Mouse (Mus musculus): ENCODE results near the gene Usp35.
A peak's percentile ranks its signal among the peaks of the same experiment; 100 is the strongest.

Gene Usp35

DNA sequence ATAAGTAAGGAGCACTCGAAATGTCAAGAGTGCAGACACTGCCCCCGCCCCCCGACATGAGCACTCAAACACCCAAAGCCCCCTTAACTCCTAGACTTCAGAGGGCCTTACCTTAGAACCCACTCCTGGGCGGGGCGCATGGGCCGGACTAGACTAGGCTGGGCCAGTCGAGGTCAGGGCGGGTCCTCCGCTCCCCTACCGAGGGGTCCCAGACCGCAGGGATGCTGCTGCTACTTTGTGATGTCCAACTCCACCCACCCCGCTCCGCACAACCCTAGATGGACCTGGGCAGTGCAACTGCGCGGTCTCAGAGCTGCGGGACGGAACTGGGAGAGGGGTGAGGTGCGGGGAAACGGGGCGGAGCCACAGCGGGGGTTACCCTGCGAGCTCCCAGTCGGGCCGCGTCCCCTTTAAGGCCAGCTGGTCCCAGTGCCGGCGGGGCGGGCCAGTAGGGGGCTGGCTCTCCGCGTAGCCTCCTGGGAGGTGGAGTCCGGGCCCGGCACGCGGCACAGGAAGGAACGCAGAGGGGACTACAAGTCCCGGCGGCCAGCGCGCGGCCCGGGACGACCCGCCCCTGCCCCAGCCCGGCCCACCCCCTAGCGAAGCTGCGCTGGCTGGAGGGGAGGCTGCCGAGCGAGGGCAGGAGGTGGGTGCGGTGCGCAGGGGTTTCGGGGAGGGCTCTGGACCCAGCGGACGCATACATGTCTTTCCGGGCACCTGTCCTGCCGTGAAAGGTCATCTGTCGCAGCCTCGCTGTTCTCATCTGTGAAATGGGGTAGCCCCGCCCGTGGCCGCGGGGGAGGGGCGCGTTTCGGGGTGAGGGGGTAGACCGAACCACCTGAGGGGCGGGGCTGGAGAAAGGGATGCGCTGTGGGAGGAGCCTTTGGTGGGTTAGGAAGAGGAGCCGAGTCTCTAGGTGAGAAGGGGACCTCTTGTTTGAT is at the start of gene Usp35, which contains the start of gene Kctd21:
Usp35 (minus strand) TSS at position 295 of the 941 bp plus-strand sequence.
Kctd21 (plus strand) TSS at position 602 of the 941 bp plus-strand sequence.
- peak; percentile 81 for DNase-seq (ENCODE audit: low spot score)

DNA sequence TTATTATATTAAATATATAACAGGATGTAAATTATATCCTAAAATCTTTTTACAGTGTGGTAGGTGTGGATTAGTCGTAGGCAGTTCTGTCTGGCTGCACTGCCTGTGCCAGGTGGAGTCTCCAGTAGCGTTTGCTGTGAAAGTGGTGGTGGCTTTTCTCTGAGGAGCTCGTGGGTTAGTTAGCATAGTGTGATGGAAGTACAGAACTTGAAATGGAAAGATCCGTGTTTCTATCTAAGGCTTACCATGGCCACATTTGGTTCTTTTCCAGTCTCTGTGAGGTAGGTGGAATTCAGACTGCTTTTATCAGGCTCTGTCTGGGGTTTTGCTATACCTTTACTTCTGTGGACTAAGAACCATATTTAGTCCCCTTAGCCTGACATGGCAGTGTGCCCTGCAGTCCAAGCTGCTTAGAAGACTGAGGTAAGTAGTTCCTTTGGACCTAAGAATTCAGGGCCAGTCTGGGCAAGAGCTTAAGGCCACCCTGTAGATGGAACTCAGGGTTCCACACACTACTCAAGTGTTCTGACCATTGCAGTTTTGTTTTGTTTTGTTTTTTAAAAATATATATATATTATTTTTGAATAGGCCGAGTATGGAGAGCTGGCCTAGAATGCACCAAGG is 48.8 kb upstream of the Usp35 start:
- no peak for DNase-seq (ENCODE audit: low spot score)

DNA sequence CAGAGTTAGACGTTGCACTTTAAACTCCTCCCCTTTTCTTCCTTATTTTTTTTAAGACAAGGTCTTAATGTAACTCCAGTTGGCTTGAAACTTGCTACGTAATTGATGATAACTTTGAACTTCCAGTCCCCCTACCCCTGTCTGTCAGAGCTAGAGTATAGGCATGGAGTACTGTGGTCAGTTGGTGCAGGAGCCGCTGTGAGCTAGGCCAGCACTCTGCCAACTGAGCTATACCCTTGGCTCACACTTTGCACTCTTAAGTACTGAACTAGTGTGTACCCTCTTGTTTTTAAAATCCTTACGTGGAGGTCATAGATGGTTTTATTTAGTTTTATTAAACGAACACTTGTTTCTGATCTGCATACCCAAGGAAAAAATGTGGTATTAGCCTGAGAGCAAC is 47.5 kb upstream of the Usp35 start:
- no peak for DNase-seq (ENCODE audit: low spot score)

DNA sequence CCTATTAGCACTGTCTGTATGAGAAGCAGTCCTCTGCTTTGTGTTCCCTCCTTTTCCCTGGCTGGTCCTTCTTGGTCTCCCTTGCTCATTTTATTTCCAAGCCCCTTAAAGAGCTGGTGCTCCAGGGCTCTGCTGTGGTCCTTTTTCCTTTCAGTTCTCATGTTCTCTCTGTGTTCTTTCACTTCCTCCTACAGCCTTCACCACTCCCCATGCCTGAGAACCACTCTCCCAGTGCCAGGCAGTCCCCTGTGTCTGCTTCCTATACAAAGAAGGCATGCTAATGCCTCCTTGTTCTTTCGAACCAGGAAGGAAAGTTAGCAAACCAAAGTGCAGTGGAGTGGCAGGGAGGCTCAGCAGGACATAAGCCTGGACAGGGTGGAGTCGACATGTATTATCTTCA is 44.1 kb upstream of the Usp35 start:
- no peak for DNase-seq (ENCODE audit: low spot score)

DNA sequence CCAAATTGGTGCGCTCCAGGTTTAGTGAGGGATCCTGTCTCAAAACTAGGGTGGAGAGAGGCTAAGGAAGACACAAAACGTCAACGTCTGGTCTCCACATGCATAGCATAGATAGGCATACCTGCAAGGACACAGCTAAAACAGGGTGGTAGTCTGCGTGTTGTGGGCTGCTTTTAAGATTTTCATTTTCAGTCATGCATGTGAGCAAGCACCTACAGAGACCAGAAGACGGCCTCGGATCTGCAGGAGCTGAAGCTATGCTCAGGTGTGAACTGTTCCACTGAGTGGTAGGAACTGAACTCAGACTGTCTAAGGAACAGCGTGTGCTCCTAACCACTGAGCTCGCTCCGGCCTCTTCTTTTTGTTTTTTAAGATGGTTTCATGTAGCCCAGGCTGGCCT is 43.3 kb upstream of the Usp35 start:
- DNase-seq (ENCODE audit: low spot score) = no peak

DNA sequence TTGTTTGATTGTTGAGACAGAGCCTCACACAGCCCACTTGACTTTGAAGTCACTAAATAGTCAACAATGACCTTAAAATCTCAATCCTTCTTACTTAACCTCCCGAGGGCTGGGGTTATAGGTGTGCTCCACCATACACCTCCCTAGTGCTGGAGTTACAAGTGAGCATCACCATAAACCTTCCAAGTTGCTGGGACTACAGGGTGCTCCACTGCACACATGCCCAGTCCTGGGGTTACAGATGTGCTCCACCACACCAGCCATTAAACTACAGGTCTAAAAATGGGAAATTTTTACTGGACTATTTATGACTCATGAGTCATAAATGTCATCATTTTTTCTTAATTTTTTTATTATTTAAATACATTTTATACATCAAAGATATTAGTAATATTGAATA is 34.1 kb upstream of the Usp35 start:
- DNase-seq (ENCODE audit: low spot score) = no peak

DNA sequence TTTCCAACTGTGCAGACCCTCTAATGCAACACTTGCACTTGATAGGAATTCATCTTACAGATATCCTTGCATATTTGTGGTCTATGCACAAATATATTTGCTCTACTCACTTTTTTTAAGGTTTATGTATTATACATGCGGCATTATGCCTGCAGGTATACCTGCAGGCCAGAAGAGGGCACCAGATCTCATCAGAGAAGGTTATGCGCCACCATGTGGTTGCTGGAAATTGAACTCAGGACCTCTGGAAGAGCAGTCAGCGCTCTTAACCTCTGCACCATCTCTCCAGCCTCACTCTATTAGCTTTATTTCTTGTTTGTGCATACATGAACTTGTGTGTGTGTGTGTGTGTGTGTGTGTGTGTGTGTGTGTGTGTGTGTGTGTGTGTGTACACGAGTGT is 29.6 kb upstream of the Usp35 start:
- peak; percentile 51 for DNase-seq (ENCODE audit: low spot score)

DNA sequence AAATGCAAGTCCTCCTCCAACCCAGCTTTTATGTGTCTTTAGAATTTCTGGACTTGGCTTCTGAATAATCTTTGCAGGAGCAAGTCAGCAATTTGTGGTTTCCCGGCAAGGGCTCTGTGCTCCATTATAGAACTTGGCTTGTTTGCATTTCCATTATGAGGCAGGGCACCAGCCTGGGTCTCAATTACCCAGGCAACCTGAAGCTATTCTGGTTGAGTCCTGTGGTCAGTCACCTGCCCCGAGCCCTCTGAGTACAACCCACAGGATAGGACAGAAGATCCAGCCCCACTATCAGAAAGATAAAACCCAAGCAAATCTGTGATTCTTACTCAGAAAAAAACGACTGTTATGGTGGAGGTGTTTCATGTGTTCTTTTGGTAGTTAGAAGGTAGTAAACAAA is 29.1 kb upstream of the Usp35 start:
- no peak for DNase-seq (ENCODE audit: low spot score)

DNA sequence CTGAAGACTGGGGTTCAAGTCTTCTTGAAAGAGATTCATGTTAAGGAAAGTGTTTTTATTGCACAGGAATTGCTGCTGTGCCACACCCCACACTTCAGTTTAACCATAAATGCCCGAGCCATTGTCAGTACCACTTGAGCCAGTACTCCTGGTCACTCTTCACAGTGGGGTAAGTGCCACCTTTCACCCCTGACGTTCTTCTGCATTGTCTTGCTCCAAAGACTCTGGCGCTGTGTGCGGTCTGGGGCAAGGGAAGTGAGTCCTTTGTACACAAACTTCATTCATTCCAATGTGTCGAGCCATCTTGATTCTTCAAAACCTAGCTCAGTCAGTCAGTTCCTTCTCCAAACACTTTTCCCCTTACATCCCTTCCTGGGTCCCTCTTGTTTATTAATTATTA is 28.3 kb upstream of the Usp35 start:
- no peak for DNase-seq (ENCODE audit: low spot score)

DNA sequence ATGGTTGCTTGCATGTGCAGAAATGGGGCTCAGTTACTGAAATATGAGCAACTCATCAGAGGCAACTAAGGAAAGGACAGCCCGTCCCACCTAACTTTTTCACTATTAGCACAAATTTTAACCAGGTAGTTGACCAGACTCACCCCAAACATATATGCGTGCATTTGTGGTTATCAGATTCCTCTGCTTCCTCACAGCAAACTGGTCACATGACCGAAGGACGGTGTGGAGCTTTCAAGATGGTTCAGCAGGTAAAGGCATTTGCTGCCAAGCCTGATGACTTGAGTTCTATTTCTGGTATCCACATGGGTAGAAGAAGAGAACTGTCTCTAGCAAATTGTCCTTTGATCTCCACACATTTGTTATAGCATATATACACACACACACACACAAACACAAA is 26.5 kb upstream of the Usp35 start:
- no peak for DNase-seq (ENCODE audit: low spot score)

DNA sequence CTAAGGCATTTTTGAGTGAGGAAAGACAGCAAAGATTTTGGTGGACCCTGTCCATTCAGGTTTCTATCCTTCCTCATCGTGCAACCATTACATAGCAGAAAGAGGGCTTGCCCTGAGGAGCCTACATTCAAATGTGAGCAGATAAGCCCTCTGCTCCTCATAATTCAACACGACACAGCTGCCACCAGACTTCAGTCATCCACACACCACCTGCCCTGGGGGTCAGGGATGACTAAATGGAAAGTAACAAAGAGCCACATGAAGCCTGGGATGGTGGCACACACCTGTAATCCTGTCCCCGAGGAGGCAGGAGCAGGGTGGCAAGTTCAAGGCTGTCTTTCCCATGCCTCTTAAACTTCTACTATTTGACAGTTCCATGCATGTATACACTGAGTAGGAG is 26.0 kb upstream of the Usp35 start:
- no peak for DNase-seq (ENCODE audit: low spot score)

DNA sequence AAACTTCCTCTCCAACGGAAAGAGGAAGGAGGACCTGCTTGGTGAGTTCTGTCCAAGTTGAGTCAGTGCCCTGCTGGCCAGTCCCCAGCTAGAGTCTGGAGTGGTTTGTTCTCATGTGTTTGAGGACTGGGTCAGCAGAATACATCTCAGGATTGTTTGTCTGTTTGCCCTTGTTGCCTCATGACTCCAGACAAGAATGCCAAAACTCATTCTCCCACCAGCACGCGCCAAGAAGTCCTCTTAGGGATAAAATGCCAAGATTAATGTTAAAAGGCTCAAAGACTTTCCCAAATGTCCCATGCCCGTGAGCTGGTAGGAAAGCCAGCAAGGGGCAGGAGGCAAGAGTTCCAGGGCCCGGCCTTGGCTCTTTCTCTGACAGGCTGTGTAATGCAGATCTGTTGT is 25.1 kb upstream of the Usp35 start:
- DNase-seq (ENCODE audit: low spot score) = no peak

DNA sequence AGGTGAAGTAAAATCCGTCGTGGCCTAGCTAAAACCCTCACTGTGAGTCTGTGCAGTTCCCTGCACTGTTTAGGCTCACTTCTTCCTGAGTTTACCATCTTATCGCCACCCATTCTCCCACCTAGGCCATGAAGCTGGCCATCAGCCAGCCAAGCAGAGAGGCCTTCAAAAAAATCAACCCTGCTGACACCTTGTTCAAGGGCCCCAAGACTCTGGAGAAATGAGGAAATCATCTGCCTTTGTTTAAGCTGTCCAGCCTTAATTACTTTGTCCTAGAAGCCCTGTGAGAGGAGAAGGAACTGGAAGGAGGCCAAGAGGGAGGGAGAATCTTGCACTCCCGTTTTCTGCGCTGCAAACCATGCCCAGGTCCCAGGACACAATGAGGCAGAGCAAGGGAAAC is 24.4 kb upstream of the Usp35 start:
- DNase-seq (ENCODE audit: low spot score) = no peak

DNA sequence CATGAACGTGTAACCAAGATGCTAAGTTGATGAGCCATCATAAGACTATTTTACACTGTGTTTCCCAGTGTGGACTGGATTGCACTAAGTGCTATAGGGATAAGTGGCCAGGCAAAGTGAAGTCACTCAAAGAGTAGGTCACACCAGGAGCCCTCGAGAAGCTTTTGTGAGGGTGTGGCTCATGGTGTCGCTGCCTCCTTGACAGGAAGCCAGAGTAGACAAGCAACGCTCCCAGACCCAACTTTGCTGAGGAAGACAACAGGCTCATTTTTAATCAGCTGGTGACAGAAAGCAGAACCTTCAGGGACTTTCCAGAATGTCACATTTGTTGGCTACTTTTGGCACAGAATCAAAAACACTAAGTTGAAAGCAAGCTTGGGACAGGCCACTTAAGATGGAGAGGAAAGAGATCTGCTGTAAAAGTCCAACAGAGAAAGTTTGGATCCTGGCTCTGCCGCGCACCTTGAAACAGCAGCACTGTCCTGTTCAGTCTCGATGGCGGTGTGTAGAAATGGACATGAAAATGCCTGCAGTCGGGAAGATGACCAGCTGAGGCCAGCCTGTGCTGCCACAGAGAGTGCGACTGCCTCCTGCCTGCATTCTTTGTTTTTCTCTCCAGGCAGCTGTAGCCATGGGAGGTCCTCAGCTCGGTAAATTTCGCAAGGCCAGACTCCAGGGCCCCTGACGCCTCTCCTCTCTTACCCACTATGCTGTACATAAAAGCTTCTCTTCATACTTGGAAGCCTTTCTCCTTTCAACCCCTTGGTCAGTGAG is 23.4 kb upstream of the Usp35 start:
- no peak for DNase-seq (ENCODE audit: low spot score)

DNA sequence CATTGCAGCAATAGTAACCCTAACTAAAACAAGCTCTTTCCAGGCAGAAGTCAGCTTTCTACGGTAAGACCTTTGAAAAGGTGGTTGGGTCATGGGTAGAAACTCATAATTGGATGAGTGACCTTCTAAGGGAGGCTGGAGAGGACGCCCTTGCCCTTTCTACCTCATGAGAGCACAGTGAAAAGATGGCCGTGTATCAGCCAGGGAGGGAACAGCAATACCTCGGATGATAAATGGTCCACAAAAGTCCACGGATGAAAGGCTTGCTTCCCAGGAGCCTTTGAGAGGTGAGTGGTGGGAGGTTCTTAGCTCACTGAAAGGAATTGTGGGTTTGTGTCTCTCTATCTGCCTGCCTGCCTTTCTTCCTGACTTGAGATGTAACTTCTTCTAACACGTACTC is 21.5 kb upstream of the Usp35 start:
- no peak for DNase-seq (ENCODE audit: low spot score)

DNA sequence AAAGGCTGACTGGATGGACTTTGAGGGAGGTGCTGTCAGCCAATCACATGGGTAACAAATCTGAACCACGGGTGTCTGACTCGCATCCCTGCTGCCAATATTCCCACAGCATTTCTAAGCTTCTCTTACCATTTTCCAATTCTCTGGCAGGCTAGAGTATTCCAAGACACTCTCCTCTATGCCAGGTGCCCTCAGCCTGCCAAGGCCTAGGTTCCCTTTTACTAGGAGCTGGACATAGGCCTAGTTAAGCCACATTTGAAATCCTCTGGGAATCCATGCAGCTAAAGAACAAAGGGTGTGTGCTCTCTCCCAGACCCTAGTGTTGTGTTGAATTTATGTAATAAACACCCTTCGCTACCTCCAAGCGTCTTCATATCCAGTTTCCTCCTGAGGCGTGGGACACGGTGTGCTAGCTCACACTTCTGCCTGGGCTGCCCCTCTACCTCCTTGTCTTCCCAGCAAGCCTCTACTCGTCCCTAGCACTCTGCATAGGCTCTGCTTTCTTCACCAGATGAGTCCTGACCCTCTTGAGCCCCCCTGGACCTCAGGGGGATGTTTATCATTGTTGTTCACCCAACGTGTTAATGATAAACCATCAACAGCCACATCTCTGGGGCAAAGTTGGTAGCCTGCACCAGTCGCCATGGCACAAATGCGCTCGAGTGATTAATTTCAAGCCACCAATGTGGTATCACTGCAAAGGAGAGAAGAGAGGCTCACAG is 20.1 kb upstream of the Usp35 start:
- no peak for DNase-seq (ENCODE audit: low spot score)

DNA sequence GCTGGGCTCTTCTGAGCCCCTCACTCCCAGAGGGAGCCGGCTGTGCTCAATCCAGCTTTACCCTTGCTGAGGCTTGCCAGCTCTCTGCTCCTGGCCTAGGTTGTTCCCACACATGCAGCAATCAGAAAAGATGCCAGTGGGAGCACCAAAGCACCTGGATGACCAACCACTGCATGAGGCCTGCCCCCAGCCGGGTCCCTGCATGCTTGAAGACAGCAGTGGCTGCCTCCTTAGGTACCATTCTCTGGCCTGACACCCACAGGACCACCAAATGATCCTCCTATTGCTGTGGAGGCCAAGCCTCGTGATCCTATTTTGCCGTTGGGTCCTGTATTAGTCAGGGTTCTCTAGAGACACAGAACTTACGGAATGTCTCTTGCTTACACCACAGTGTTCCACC is 19.1 kb upstream of the Usp35 start:
- DNase-seq (ENCODE audit: low spot score) = no peak

DNA sequence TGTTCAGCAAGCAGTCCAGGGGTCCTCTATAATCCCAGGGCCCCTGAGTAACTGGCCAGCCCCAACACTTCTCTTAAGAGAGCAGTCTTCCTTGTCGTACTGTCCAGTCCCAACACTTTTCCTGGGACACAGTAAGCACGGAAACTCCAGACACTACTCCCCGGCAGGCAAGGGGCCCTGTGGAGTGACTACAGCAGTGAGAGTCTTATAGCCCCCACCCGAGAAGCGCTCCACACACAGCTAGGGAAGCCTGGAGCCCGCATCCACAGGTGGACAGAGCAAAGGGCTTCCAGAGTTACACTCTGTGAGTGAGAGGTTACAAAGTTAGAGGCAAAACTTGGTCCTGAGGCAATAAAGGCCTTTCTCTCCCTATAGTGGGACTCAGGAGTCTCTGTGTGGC is 17.6 kb upstream of the Usp35 start:
- DNase-seq (ENCODE audit: low spot score) = no peak

DNA sequence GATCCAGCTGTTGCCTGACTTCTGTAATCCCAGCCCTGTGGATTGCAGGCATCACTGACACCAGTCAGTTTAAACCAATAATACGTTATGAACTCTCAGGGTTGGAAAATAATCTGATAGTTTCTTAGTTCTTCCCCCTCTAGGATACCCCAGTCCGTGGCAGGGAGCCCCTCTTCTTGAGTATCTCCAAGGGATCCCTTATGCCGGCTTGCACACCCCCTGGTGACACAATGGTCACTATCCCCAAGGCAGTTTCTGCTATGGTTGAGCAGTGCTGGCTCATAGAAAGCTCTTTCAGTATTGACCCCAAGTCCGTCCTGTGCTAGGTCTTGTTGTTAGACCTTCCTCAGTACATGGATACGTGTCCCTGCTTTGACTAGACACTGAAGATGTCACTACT is 17.0 kb upstream of the Usp35 start:
- DNase-seq (ENCODE audit: low spot score) = no peak

DNA sequence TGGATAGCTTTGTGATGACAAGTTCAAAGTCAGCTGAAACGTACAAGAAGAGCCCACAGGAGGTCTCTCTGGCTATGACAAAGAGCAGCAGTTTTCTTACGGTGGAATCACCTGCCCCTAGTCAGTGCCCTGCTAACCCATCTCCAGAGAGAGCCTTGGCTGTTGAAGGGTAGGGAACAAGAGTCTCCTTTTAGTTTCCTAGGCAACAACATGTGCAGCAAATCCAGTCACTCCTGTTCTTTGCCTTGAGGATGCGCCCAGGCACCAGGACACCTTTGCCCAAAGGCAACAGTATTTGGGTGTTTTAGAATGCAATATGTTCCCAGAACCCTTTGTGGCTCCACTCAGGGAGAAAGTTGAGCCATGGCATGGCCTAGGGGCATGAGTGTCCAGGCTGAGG is 16.5 kb upstream of the Usp35 start:
- DNase-seq (ENCODE audit: low spot score) = no peak

DNA sequence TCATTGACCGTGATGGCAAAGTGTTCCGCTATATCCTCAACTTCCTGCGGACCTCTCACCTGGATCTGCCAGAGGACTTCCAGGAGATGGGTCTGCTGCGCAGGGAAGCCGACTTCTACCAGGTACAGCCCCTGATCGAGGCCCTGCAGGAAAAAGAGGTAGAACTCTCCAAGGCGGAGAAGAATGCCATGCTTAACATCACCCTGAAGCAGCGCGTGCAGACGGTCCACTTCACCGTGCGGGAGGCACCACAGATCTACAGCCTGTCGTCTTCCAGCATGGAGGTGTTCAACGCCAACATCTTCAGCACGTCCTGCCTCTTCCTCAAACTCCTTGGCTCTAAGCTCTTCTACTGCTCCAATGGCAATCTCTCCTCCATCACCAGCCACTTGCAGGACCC is 15.6 kb upstream of the Usp35 start:
- DNase-seq (ENCODE audit: low spot score) = no peak

DNA sequence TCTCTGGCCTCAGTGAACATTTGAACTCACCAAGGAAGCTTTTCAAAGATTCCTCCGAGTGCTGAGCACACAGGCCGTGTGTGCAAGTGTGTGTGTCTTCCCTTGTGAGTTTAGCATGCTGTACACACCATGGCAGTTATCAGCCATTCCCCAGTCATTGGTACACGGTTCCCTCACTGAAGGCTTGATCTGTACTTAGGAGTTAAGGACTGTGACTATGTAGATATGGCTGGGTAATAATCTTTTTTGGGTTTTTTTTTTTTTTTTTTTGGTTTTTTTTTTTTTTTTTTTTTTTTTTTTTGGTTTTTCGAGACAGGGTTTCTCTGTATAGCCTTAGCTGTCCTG is 15.0 kb upstream of the Usp35 start:
- no peak for DNase-seq (ENCODE audit: low spot score)

Data from c-Kit-positive CD71-positive TER-119-positive erythroid progenitor cells, embryonic 14.5 days (primary cell).